Mouse (Mus musculus) megakaryocyte-erythroid progenitor cell, adult 5-6 weeks (primary cell): Measurements from ENCODE around the gene Sh3pxd2a. TPM values are rescaled to one million over a fixed set of nuclear protein-coding genes. Genes with fewer than 3 reads are reported as not detected.
A peak's percentile ranks its signal among the peaks of the same experiment; 100 is the strongest.
"Not testable (repeated sequence)": the region's sequence is repeated elsewhere in the genome, so short reads cannot be mapped to it uniquely, and the experiment has no call there.

Source experiments
- ATAC-seq: replicated peaks from 2 replicates; pipeline ENCODE4 v1.8.0; 2016; ENCODE audit warnings: mild to moderate bottlenecking, inconsistent platforms; ENCODE audit not compliant: severe bottlenecking, poor library complexity, low FRiP score, low TSS enrichment
- total RNA-seq, 2 experiments: library from RNA; stranded (forward) in 1 of 2; stranded (reverse) in 1 of 2; fragments of 200-1000, 215-1000 nt in 1 of 2; fragments of >200 nt in 1 of 2; fragmentation: Nextera tagmentation in 1 of 2; gene quantifications; 2 replicates each; pipeline ENCODE4 v1.2.3; 2014 to 2017

Gene Sh3pxd2a
- total RNA-seq, 2 experiments from 2014 or later = 0.55 to 1.0 TPM

DNA sequence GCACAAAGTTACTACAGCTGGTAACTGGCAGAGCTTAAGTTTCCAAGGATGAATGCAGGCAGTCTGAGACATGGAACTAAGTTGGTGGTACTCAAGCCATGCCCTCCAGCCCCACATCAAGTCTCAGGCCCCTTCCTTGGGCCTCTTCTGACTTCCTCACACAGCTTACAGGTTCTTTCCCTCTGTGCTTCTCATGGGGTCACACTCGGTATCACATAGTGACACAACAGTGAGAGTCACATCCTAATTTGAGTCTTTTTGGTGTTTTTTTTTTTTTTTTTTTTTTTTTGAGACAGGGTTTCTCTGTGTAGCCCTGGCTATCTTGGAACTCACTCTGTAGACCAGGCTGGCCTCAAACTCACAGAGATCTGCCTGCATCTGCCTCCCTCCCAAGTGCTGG is 69.4 kb downstream of the Sh3pxd2a start:
- not testable (repeated sequence) for ATAC-seq

DNA sequence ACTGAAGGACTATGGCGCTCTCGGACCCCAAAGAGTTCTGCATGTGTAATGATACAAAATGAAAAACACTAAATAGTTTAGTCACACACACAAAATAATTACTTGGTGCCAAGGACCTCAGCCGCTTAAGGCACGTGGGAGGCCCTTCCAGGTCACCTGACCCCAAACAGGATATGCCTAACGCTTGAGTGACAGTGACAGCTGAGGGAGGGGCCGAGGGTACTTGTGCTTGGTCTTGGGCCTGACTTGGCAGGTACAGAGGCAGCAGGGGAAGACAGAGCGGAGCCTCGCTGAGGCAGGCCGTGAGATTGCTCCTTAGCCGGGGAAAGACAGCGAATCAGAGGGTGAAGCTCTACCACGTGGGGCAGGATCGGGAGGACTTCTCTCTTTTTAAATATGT is 73.3 kb downstream of the Sh3pxd2a start:
- ATAC-seq = no peak

GRCm38 (mm10) chr19:47387887-47388286 is 76.3 kb downstream of the Sh3pxd2a start:
- no peak for ATAC-seq

GRCm38 (mm10) chr19:47387395-47387794 is 76.8 kb downstream of the Sh3pxd2a start:
- ATAC-seq = no peak

DNA sequence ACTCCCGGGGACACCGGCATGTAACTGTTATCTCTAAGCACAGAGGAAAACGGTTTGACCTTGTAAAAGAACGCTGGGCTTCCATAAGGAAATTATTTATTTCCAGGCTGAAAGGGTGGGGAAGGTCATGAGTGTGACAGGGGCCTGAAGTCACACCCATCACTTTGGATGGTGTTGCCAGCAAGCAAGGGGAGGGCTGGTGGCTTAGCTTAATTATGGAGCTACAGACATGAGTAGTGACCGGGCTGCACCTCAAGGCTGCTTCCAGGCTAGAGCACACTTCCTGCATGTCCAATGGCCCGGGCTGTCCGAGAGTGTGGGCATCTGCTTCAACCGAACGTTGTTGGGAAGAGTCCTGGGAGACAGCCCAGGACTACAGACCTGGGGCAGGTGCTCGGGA is 78.2 kb downstream of the Sh3pxd2a start:
- ATAC-seq = no peak

DNA sequence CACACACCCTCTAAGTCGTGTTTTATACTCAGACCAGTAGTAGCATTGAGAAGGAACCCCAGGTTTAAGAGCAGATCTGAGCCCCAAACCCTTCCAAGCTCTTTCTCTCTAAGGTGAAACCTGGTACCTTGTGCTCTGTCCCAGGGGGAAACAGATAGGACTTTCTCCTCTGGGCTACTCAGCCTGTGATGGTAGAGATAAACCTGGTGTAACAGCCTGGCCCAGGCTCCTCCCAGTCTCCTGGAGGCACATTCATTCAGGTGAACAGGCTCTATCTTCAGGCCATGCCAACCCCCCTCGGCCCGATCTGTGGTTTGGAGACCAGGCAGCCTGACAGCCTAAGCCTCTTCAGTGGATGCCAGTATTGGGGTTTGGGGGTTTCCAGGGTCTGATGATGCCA is 79.6 kb downstream of the Sh3pxd2a start:
- peak; percentile 66 for ATAC-seq

DNA sequence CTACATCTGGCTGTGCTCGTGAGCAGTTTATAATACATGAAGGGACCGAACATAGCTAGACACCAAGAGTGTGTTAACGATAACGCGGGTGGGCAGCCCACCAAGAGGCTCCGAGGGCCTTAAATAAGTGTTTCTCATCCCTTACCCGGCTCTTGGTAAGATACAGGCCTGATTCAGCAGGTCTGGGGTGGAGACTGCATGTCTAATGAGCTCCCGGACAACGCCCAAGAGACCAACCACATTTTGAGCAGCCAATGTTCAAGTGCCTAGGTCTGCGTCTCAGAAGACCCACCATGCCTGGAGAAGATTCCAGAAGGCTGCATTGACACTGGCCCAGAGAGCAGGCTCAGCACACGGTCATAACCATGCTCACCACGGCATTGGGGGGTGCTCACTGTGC is 80.2 kb downstream of the Sh3pxd2a start:
- ATAC-seq = no peak

DNA sequence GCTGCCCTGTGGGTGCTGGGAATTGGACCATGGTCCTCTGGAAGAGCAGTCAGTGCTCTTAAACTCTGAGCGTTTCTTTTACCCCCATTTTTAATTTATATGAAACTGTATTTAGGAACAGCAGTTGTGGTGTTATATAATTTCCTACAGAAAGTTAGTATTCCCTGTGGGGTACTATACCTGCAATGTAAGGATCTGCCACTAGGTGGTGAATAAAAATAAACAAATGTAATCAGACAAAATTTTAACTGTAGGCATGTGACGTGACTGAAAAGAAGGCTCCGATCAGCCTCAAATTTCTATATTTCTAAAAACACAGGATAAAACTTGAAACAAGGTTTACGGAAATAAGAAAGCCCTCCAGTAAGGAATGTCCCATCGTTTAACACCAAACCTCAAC is 81.9 kb downstream of the Sh3pxd2a start:
- ATAC-seq = no peak

DNA sequence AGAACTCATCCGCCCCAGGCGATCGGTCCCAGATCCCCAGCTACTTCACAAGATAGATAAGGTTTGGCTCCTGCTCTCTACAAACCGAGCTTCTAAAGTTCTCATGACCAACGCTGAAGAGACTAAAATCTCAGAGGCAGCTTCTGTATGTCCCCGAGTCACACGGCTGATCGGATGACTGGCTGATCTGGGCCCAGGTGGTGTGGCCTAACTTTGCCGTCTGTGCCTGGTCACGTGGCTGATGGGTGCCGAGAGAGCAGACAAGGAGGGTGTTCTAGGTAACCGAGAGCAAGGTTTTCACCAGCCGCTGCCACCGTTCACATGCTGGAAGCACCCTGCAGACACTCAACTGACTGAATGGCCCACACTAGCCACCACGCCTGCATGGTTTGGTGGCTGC is 83.2 kb downstream of the Sh3pxd2a start:
- ATAC-seq = no peak

DNA sequence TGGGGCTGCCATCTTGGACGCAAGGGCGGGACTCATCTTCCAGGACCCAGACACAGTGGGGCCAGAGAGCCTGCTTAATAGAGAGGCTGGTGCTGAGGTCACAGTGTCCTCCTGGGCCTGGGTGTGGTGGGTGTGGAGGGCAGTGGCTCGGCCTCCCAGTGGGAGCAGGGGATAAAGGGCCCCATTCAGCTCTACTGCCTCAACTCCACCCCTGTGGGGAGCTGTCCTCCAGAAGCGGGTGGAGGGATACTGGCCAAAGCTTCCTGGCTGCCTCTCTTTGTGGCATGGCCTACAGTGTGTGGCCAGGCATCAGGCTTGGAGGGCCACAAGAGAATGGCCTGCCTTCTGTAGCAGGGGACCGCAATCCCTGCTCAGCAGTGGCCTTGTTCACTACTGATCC is 85.1 kb downstream of the Sh3pxd2a start:
- no peak for ATAC-seq

DNA sequence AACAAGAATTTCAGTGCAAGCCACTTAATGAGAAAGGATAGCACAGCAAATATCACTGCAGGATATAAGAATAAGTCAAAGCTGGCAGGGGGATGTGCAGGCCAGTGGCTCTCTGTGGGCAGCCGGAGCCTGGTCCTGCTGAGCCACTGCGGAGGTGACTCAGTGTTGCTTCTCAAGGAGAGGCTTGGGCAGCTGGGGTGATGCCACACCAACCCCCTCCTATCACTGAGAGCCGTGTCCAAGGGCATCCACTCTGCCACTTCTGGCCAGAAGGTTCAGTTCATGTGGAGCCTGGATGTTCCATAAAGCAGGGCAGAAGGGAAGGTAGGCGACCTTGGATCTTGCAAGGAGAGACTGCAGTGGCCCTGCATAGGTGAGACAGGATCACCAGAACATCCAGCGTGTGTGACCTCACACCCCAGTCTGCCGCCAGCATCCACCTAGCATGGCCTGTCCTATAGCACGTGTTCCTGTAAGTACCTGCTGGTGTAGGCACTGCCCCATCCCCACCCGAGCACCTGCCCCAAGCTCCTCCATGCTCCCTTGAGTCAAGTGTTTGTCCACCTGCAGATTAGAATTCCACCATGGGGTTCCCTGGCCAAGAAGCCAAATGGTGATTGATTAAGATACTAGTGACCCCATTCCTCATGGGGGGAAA is 89.2 kb downstream of the Sh3pxd2a start:
- ATAC-seq = no peak

- ATAC-seq = peak; percentile 50; the same call in 1 of the 2 replicates
Measured at GRCm38 (mm10) chr19:47374440-47374839, 89.8 kb downstream of the Sh3pxd2a start.

- ATAC-seq = no peak
Measured at GRCm38 (mm10) chr19:47372044-47372443, 92.2 kb downstream of the Sh3pxd2a start.

DNA sequence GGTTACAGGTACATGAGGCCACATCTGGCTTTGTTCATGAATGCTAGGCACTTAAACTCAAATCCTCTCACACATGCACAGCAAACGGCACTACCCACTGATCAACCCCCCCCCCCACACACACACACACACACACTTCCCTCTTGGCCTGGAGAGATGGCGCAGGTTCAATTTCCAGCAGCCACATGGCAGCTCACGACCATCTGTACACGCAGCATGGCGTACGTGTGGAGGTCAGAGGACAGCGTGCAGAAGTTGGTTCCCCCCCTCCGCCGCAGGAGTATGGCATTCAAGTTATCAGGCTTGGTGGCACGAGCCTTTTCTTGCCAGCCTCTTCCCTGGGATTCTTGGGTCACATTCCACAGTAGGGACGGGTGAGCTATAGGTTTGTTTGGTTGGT is 92.7 kb downstream of the Sh3pxd2a start:
- ATAC-seq = no peak

GRCm38 (mm10) chr19:47369008-47369407 is 95.2 kb downstream of the Sh3pxd2a start:
- ATAC-seq = no peak

DNA sequence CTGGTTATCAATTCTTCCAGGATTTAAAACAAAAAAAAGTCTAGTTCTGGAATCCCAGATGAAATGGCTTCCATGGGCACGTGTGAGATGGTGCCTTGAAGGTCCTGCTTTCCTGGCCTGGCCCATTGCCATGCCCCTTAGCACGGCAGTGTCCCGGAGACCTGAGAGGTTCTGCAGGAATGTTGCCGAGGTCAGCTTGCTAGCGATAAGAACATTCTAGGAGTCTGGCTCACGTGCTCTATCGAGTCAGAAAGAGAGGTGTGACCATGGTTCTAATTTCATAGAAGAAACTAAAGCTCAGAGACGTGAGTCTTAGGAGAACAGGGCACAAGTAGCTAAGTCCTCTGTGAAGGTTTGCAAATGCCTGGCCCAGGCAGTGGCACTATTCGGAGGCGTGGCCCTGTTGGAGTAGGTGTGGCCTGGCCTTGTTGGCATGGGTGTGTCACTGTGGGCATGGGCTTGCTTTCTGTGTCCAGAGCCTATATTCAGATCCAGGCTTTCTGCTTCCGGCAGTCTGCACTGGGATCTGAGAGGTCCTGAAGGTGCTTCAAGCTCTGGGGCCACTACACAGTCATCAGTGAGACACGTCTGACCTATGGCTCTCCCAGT is 96.8 kb downstream of the Sh3pxd2a start:
- ATAC-seq = no peak

- no peak for ATAC-seq
Measured at GRCm38 (mm10) chr19:47366576-47366975, 97.6 kb downstream of the Sh3pxd2a start.

DNA sequence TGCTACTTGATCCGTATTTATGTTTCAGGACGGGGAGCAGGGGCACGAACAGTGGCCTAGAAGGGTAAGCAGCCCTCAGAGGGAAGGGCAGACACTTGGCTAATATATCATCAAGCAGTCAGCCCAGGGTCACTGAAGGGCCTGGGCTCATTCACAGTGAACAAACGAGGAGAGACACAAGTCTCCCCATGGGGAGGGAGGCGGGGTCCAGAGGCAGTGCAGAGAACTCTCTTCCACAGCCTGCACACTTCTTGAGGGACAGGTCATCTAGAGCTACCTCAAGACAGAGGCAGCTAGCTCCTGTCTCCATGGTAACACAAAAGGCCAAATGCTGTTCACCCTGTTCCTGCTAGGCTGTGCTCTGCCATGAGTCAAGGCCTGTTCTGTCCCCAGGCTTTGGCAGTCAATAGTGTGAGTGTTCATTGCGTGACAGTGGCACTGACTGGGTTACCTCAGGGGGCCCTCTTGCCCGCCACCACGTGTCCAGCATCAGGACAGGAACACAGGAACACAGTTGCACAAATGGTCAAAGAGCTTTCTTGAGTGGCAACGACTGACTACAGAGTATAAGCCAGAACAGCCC is 101.0 kb downstream of the Sh3pxd2a start:
- no peak for ATAC-seq

GRCm38 (mm10) chr19:47360921-47361320 is 103.3 kb downstream of the Sh3pxd2a start:
- no peak for ATAC-seq

- ATAC-seq = no peak
Measured at GRCm38 (mm10) chr19:47360017-47360416, 104.2 kb downstream of the Sh3pxd2a start.
